ENCODE assay signal across 25 mouse cellular contexts in genomic region chr15:27412304-27412703, GRCm38 (mm10). TPM values are rescaled to one million over a fixed set of nuclear protein-coding genes. Genes with fewer than 3 reads are reported as not detected.
DNase-seq lines count a peak whose midpoint lies in the region; ATAC-seq and TF ChIP-seq lines count a peak whose summit lies in the region.
"Had no signal": no experiment of that assay in that cellular context is flagged by ENCODE, and none has a peak within 500 bp of the region (broad histone marks: within the 10 kb centered on the region; RNA-seq: fewer than 3 reads in every experiment).

No protein-coding gene starts in this region.

- no peak overlapping the region for H3K4me2 ChIP-seq in forebrain, postnatal 0 days (ENCODE audit: low read depth)
- H3K4me2 ChIP-seq in forebrain, embryonic 12.5 days = no peak overlapping the region
- no peak overlapping the region for H3K4me2 ChIP-seq in hindbrain, postnatal 0 days (ENCODE audit: low read depth, low read length)
- H3K4me2 ChIP-seq in hindbrain, embryonic 12.5 days (replicated peaks) = no peak overlapping the region
- H3K4me2 ChIP-seq: heart, embryonic 13.5 days; kidney, embryonic 15.5 days; liver, embryonic 12.5 days; midbrain, embryonic 12.5 days had no signal

- no peak overlapping the region for H3K27ac ChIP-seq in forebrain, postnatal 0 days (ENCODE audit: low read depth, low read length)
- H3K27ac ChIP-seq in forebrain, embryonic 12.5 days = no peak overlapping the region
- H3K27ac ChIP-seq in hindbrain, postnatal 0 days = no peak overlapping the region; the same call in 1 of the 2 replicates
- H3K27ac ChIP-seq in hindbrain, embryonic 12.5 days = no peak overlapping the region
- H3K27ac ChIP-seq: heart, embryonic 13.5 days; kidney, embryonic 15.5 days; liver, embryonic 12.5 days; midbrain, embryonic 12.5 days had no signal

- no peak for TF ChIP-seq CTCF in forebrain, postnatal 0 days (IDR thresholded peaks at IDR 0.05; ENCODE audit: low read depth)
- TF ChIP-seq CTCF in hindbrain, postnatal 0 days (IDR thresholded peaks at IDR 0.05; ENCODE audit: low read depth) = no peak
- no peak for TF ChIP-seq CTCF in brain, embryonic 14.5 days (IDR thresholded peaks at IDR 0.05; ENCODE audit: borderline replicate concordance, extremely low read depth, insufficient read depth, insufficient read length)

- H3K27me3 ChIP-seq in forebrain, postnatal 0 days (ENCODE audit: insufficient read depth, low read length) = no peaks in the 10 kb centered on the region
- H3K27me3 ChIP-seq in forebrain, embryonic 12.5 days = no peaks in the 10 kb centered on the region
- H3K27me3 ChIP-seq in hindbrain, postnatal 0 days (ENCODE audit: insufficient read depth, low read length) = no peaks in the 10 kb centered on the region
- no peaks in the 10 kb centered on the region for H3K27me3 ChIP-seq in hindbrain, embryonic 12.5 days
- H3K27me3 ChIP-seq: heart, embryonic 13.5 days; kidney, embryonic 15.5 days; liver, embryonic 12.5 days; midbrain, embryonic 12.5 days had no signal

- peak; percentile 43 for ATAC-seq in forebrain, postnatal 0 days
- ATAC-seq in forebrain, embryonic 12.5 days (ENCODE audit: low FRiP score) = no peak
- no peak for ATAC-seq in hindbrain, postnatal 0 days
- ATAC-seq in hindbrain, embryonic 12.5 days (ENCODE audit: low FRiP score) = no peak
- ATAC-seq: CD4-positive, CD25-positive, alpha-beta regulatory T cell, adult 4 months; forebrain, embryonic 14.5 days; liver, embryonic 12.5 days; liver, postnatal 0 days had no signal

- no peak for DNase-seq in forebrain, postnatal 0 days
- DNase-seq in hindbrain, postnatal 0 days (ENCODE audit: low spot score) = peak; percentile 24
- DNase-seq in 3T3-L1 (ENCODE audit: low read depth, low spot score) = peak; percentile 52
- peak; percentile 6 for DNase-seq in brain, embryonic 14.5 days (ENCODE audit: low read depth)
- no peak for DNase-seq in urinary bladder, postnatal 25 days (ENCODE audit: low spot score)
- DNase-seq in urinary bladder, adult 18-20 months (ENCODE audit: low spot score in 2 of 2) = no peak
- DNase-seq: adrenal gland, postnatal 36 days; cerebellum, adult 11 months; gastrocnemius, postnatal 25 days; heart, adult 18-20 months; kidney, adult 18-20 months; kidney, postnatal 25 days; liver, postnatal 0 days; lung, postnatal 36 days; right cerebral cortex, adult 18-20 months; spleen, adult 18-20 months; thymus, postnatal 14 days had no signal

- no peaks in the 10 kb centered on the region for H3K4me1 ChIP-seq in forebrain, postnatal 0 days (ENCODE audit: insufficient read depth)
- H3K4me1 ChIP-seq in forebrain, embryonic 12.5 days = no peaks in the 10 kb centered on the region
- H3K4me1 ChIP-seq in hindbrain, postnatal 0 days (ENCODE audit: insufficient read depth, low read length) = no peaks in the 10 kb centered on the region
- no peaks in the 10 kb centered on the region for H3K4me1 ChIP-seq in hindbrain, embryonic 12.5 days
- H3K4me1 ChIP-seq: liver, embryonic 12.5 days; midbrain, embryonic 12.5 days had no signal

- no peak overlapping the region for H3K4me3 ChIP-seq in forebrain, postnatal 0 days (ENCODE audit: low read depth, low read length)
- H3K4me3 ChIP-seq in forebrain, embryonic 12.5 days (replicated peaks) = no peak overlapping the region
- no peak overlapping the region for H3K4me3 ChIP-seq in hindbrain, postnatal 0 days (ENCODE audit: low read length)
- H3K4me3 ChIP-seq in hindbrain, embryonic 12.5 days = no peak overlapping the region
- H3K4me3 ChIP-seq: heart, embryonic 13.5 days; kidney, embryonic 15.5 days; liver, embryonic 12.5 days; midbrain, embryonic 12.5 days had no signal

- 83% methylated on average over 2 of the region's 2 CpGs for WGBS in forebrain, postnatal 0 days
- 90% methylated on average over 2 of the region's 2 CpGs for WGBS in forebrain, embryonic 12.5 days
- WGBS in hindbrain, postnatal 0 days = 68% methylated on average over 2 of the region's 2 CpGs
- WGBS in hindbrain, embryonic 12.5 days = 92% methylated on average over 2 of the region's 2 CpGs

- no peak overlapping the region for H3K9ac ChIP-seq in forebrain, postnatal 0 days
- H3K9ac ChIP-seq in forebrain, embryonic 12.5 days = no peak overlapping the region
- H3K9ac ChIP-seq in hindbrain, postnatal 0 days (replicated peaks; ENCODE audit: low read length) = no peak overlapping the region
- no peak overlapping the region for H3K9ac ChIP-seq in hindbrain, embryonic 12.5 days
- H3K9ac ChIP-seq: heart, embryonic 13.5 days; kidney, embryonic 15.5 days; liver, embryonic 12.5 days; liver, postnatal 0 days; midbrain, embryonic 12.5 days had no signal

- TF ChIP-seq POLR2A in brain, embryonic 14.5 days (IDR thresholded peaks at IDR 0.05; ENCODE audit: borderline replicate concordance, extremely low read depth, insufficient read depth, insufficient read length, poor library complexity, severe bottlenecking) = no peak

- H3K36me3 ChIP-seq in forebrain, postnatal 0 days (ENCODE audit: insufficient read depth) = no peaks in the 10 kb centered on the region
- no peaks in the 10 kb centered on the region for H3K36me3 ChIP-seq in forebrain, embryonic 12.5 days (replicated peaks)
- no peaks in the 10 kb centered on the region for H3K36me3 ChIP-seq in hindbrain, postnatal 0 days (ENCODE audit: insufficient read depth, low read length)
- no peaks in the 10 kb centered on the region for H3K36me3 ChIP-seq in hindbrain, embryonic 12.5 days
- H3K36me3 ChIP-seq: heart, embryonic 13.5 days; kidney, embryonic 15.5 days; liver, embryonic 12.5 days; midbrain, embryonic 12.5 days had no signal

- no peaks in the 10 kb centered on the region for H3K9me3 ChIP-seq in forebrain, postnatal 0 days (ENCODE audit: low read length)
- H3K9me3 ChIP-seq in forebrain, embryonic 12.5 days = no peaks in the 10 kb centered on the region
- H3K9me3 ChIP-seq in hindbrain, postnatal 0 days (ENCODE audit: low read length) = no peaks in the 10 kb centered on the region
- no peaks in the 10 kb centered on the region for H3K9me3 ChIP-seq in hindbrain, embryonic 12.5 days (replicated peaks)
- H3K9me3 ChIP-seq: heart, embryonic 13.5 days; kidney, embryonic 15.5 days; liver, embryonic 12.5 days; midbrain, embryonic 12.5 days had no signal

RNA-seq across cellular contexts. Expression of gene Ank, which starts 54.2 kb away (rescaled TPM):
- 31.5 and 35.5 TPM in 2 replicates for total RNA-seq in forebrain, postnatal 0 days (2014; rRNA removed)
- polyA plus RNA-seq in forebrain, postnatal 0 days (2015; fragmentation: Nextera tagmentation; extraction: Ambion mirVana) = 18.9 and 22.8 TPM in 2 replicates
- polyA plus RNA-seq in forebrain, embryonic 12.5 days (2016; fragmentation: Nextera tagmentation; extraction: Ambion mirVana) = 9.0 and 10.3 TPM in 2 replicates
- 28.8 and 31.1 TPM in 2 replicates for total RNA-seq in hindbrain, postnatal 0 days (2014; rRNA removed)
- 18.1 and 19.6 TPM in 2 replicates for polyA plus RNA-seq in hindbrain, postnatal 0 days (2015; fragmentation: Nextera tagmentation; extraction: Ambion mirVana)
- 15.2 and 15.7 TPM in 2 replicates for polyA plus RNA-seq in hindbrain, embryonic 12.5 days (2016; fragmentation: Nextera tagmentation; extraction: Ambion mirVana)
- polyA plus RNA-seq in brain, embryonic 14.5 days (2012; rRNA removed) = 34.5 and 35.9 TPM in 2 replicates

Comparison
In these comparisons a context has a peak if more than half of its experiments do, and no peak if none do; other contexts are left out.
1. DNase-seq: peak in hindbrain, postnatal 0 days (single experiment), 3T3-L1 (single experiment) and brain, embryonic 14.5 days (single experiment); none in forebrain, postnatal 0 days (single experiment), urinary bladder, postnatal 25 days (single experiment) and urinary bladder, adult 18-20 months (0 of 2).